Comparison of ENCODE assay signal across 26 mouse cellular contexts in genomic region chr11:100780247-100780646, GRCm38 (mm10). TPM values are rescaled to one million over a fixed set of nuclear protein-coding genes. Genes with fewer than 3 reads are reported as not detected.
"Had no signal": no experiment of that assay in that cellular context is flagged by ENCODE, and none has a peak within 500 bp of the region (broad histone marks: within the 10 kb centered on the region; RNA-seq: fewer than 3 reads in every experiment).

No protein-coding gene starts in this region.

- H3K4me1 ChIP-seq: midbrain, embryonic 13.5 days; midbrain, embryonic 15.5 days; neural tube, embryonic 12.5 days had no signal

- H3K9me3 ChIP-seq: lung, embryonic 15.5 days; megakaryocyte, embryonic 14.5 days; midbrain, embryonic 13.5 days; midbrain, embryonic 15.5 days; neural tube, embryonic 12.5 days had no signal

- H3K4me2 ChIP-seq: lung, embryonic 15.5 days; midbrain, embryonic 11.5 days; midbrain, embryonic 13.5 days; midbrain, embryonic 15.5 days; neural tube, embryonic 12.5 days had no signal

- H3K27me3 ChIP-seq: lung, embryonic 15.5 days; megakaryocyte, embryonic 14.5 days; midbrain, embryonic 13.5 days; midbrain, embryonic 15.5 days; neural tube, embryonic 12.5 days had no signal

- H3K27ac ChIP-seq: lung, embryonic 15.5 days; macrophage; midbrain, embryonic 13.5 days; midbrain, embryonic 15.5 days; neural tube, embryonic 12.5 days had no signal

- ATAC-seq: lung, postnatal 0 days; midbrain, embryonic 13.5 days; midbrain, embryonic 15.5 days had no signal

- H3K9ac ChIP-seq: lung, embryonic 15.5 days; midbrain, embryonic 13.5 days; midbrain, embryonic 15.5 days; neural tube, embryonic 12.5 days had no signal

- H3K4me3 ChIP-seq: lung, embryonic 15.5 days; megakaryocyte, embryonic 14.5 days; midbrain, embryonic 13.5 days; midbrain, embryonic 15.5 days; neural tube, embryonic 12.5 days had no signal

- DNase-seq: lung, adult 2 months; lung, postnatal 14 days; lung, postnatal 36 days; retina, postnatal 1 day; right cerebral cortex, adult 18-20 months; right cerebral cortex, postnatal 25 days; right cerebral cortex, postnatal 4 days; spleen, adult 18-20 months; thymus, adult 18-20 months; thymus, postnatal 14 days; thymus, postnatal 36 days had no signal

RNA-seq across cellular contexts. Expression of gene Hcrt, which starts 17.5 kb away (rescaled TPM):
- total RNA-seq: megakaryocyte progenitor cell, adult 5-6 weeks; monocyte, adult 5-6 weeks; neutrophil, adult 5-6 weeks had no signal
- polyA plus RNA-seq: lung, adult 2 months; lung, embryonic 15.5 days; lung, postnatal 0 days; macrophage; midbrain, embryonic 11.5 days; small intestine, adult 2 months; stomach, embryonic 14.5 days; stomach, embryonic 16.5 days had no signal

RNA-seq across cellular contexts. Expression of gene Kcnh4, which starts 20.5 kb away (rescaled TPM):
- total RNA-seq: megakaryocyte progenitor cell, adult 5-6 weeks; monocyte, adult 5-6 weeks had no signal
- polyA plus RNA-seq: lung, embryonic 15.5 days; lung, postnatal 0 days; macrophage; thymus, postnatal 0 days had no signal
